Mouse (Mus musculus): ENCODE results near the gene Gadd45gip1. TPM values are rescaled to one million over a fixed set of nuclear protein-coding genes. Genes with fewer than 3 reads are reported as not detected.
A peak's percentile ranks its signal among the peaks of the same experiment; 100 is the strongest.

Gene Gadd45gip1
- polyA plus RNA-seq (2015; fragmentation: Nextera tagmentation; extraction: Ambion mirVana), result 42.0 and 49.5 TPM in 2 replicates

DNA sequence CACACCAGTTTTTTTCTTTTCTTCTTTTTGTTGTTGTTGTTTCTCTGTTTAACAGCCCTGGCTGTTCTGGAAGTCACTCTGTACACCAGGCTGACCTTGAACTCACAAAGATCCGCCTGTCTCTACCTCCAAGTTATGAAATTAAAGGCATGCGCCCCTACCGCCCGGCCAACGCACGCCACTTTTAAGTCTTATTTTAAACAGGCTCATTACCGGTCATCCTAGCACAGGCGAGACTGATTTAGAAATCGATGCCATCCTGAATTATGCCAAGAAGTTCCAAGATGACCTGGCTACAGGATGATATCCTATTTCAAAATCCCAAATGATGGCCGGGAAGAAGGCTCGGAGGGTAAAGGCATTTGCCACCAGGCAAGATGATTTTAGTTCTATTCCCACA, at the start of gene Gadd45gip1:
Gadd45gip1 (plus strand) TSS at position 33 of the 400 bp plus-strand sequence.
- Histone ChIP-seq H3K4me1 (ENCODE audit: control insufficient read depth, insufficient read depth, low read length) (peaks cover 18% of the 10 kb centered on the region), H3K27ac (ENCODE audit: low read length) (peak within 1 kb of the TSS; percentile 95), H3K9ac (ENCODE audit: low read length) (peak within 1 kb of the TSS; percentile 99), H3K4me2 (ENCODE audit: low read depth, low read length) (peak within 1 kb of the TSS; percentile 75), H3K36me3 (ENCODE audit: control insufficient read depth, insufficient read depth, low read length) (peaks cover 10% of the 10 kb centered on the region; the same call in 1 of the 2 replicates), H3K4me3 (replicated peaks; ENCODE audit: low read length) (peak within 1 kb of the TSS; percentile 98), H3K27me3 (ENCODE audit: control insufficient read depth, insufficient read depth, low read length) (no peaks in the 10 kb centered on the region), H3K9me3 (replicated peaks; ENCODE audit: control insufficient read depth, low read length) (no peaks in the 10 kb centered on the region)
- WGBS, result 64% methylated on average over 11 of the region's 11 CpGs
- ATAC-seq (ENCODE audit: insufficient read depth, low FRiP score), result no peak

DNA sequence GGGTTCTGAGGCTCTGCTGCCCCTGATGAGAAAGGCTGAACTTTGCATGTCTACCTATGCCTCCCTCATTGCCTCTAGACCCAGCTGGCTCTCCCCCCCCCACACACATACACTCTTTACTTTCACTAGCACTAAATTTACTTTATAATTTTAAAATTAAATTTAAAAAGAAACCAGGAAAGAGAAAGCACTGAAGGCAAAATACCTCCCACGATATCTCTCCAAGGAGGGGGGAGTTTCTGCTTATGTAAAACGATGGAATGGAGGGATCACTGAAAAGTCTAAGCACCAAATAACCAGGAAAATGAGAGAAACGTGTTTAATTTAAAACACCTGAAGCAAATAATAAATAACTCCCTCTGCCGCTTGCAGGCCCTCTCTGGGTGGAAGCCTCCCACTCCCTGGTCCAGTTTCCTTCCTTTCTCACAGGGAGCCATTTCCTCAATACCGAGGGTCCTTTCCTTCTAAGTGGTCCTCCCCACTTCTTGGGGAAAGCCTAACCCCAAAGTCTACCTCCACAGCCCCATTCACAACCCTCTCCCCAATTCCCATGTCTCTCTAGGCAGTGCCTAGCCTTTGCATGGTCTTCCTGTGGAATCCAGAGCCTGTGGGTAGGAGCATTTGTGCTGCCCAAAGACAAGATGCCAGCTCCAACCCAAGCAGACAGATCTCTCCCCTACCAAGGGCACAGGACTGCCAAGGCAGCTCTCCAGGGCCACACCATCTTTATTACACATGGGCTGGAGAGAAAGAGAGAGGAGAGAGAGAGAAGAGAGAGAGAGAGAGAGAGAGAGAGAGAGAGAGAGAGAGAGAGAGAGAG, 49.4 kb upstream of the Gadd45gip1 start:
- Histone ChIP-seq H3K9me3 (replicated peaks; ENCODE audit: control insufficient read depth, low read length) (no peaks in the 10 kb centered on the region), H3K9ac (ENCODE audit: low read length) (peak overlapping the region; percentile 38; the same call in 1 of the 2 replicates), H3K27ac (ENCODE audit: low read length) (no peak overlapping the region; the same call in 1 of the 2 replicates), H3K4me1 (ENCODE audit: control insufficient read depth, insufficient read depth, low read length) (peaks cover 57% of the 10 kb centered on the region), H3K36me3 (ENCODE audit: control insufficient read depth, insufficient read depth, low read length) (no peaks in the 10 kb centered on the region), H3K4me3 (replicated peaks; ENCODE audit: low read length) (no peak overlapping the region), H3K27me3 (ENCODE audit: control insufficient read depth, insufficient read depth, low read length) (peaks cover 50% of the 10 kb centered on the region), H3K4me2 (ENCODE audit: low read depth, low read length) (no peak overlapping the region)
- ATAC-seq (ENCODE audit: insufficient read depth, low FRiP score), result no peak
- WGBS, result 52% methylated on average over 5 of the region's 5 CpGs

DNA sequence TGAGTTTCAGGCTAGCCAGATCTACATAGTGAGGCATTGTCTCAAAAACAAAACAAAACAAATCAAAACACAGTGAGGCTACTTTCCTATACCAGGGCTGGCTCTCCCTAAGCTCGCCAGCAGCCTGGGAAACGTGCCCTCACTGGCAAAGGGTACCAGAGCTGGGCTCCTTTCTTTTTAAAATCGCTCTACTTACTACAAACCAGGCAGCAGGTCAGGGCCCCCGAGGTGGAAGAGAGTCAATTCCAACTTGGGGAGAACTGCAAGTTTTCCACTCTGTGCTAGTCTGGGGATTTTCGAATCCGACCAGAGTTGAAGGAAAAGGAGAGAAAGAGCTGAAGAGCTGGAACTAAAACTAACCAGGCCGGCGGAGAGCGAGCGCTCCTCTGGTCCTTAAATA, 48.6 kb upstream of the Gadd45gip1 start:
- WGBS, result 63% methylated on average over 10 of the region's 10 CpGs
- H3K27me3 ChIP-seq (ENCODE audit: control insufficient read depth, insufficient read depth, low read length), result peaks cover 51% of the 10 kb centered on the region
- peaks cover 62% of the 10 kb centered on the region for H3K4me1 ChIP-seq (ENCODE audit: control insufficient read depth, insufficient read depth, low read length)
- no peaks in the 10 kb centered on the region for H3K9me3 ChIP-seq (replicated peaks; ENCODE audit: control insufficient read depth, low read length)
- H3K4me3 ChIP-seq (replicated peaks; ENCODE audit: low read length), result no peak overlapping the region
- H3K9ac ChIP-seq (ENCODE audit: low read length), result no peak overlapping the region
- H3K27ac ChIP-seq (ENCODE audit: low read length), result no peak overlapping the region
- ATAC-seq (ENCODE audit: insufficient read depth, low FRiP score), result no peak
- no peaks in the 10 kb centered on the region for H3K36me3 ChIP-seq (ENCODE audit: control insufficient read depth, insufficient read depth, low read length)
- no peak overlapping the region for H3K4me2 ChIP-seq (ENCODE audit: low read depth, low read length)

DNA sequence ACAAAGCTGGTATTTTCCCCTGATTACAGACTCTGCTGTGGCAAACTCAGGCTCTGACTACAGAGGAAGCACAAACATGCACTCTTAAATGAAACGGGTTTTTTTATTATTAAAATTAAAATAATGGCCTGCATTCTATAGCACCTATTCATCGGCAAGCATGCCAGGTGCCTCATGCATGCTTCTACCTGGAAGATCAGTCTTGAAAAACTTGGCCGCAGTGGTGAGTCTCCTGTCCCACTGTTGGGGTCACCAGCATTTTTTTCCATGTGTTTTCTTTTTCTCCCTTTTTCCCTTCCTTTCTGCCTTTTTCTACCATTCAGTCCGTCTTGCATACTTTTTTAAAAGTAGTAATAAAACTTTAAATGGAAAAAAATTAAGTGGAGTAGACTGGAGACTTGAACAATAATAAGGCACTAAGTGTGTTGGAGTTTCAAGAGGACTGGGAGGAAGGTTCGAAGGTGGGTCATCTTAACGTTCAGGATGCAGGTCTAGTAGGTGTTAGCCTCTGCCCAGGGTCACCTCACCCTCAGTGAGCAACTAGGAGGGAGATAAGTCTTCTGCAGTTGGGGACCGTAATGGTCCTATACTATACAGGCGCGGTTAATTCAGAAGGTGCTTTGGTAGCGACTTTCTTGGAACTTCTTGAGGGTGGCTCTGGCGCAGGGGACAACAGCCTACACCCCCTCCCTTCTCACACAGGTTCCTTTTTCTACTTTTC, 48.0 kb upstream of the Gadd45gip1 start:
- Histone ChIP-seq H3K9me3 (replicated peaks; ENCODE audit: control insufficient read depth, low read length) (no peaks in the 10 kb centered on the region), H3K27me3 (ENCODE audit: control insufficient read depth, insufficient read depth, low read length) (peaks cover 51% of the 10 kb centered on the region), H3K4me3 (replicated peaks; ENCODE audit: low read length) (no peak overlapping the region), H3K27ac (ENCODE audit: low read length) (no peak overlapping the region), H3K36me3 (ENCODE audit: control insufficient read depth, insufficient read depth, low read length) (no peaks in the 10 kb centered on the region), H3K4me1 (ENCODE audit: control insufficient read depth, insufficient read depth, low read length) (peaks cover 62% of the 10 kb centered on the region), H3K4me2 (ENCODE audit: low read depth, low read length) (no peak overlapping the region), H3K9ac (ENCODE audit: low read length) (no peak overlapping the region)
- 46% methylated on average over 11 of the region's 11 CpGs for WGBS
- no peak for ATAC-seq (ENCODE audit: insufficient read depth, low FRiP score)

DNA sequence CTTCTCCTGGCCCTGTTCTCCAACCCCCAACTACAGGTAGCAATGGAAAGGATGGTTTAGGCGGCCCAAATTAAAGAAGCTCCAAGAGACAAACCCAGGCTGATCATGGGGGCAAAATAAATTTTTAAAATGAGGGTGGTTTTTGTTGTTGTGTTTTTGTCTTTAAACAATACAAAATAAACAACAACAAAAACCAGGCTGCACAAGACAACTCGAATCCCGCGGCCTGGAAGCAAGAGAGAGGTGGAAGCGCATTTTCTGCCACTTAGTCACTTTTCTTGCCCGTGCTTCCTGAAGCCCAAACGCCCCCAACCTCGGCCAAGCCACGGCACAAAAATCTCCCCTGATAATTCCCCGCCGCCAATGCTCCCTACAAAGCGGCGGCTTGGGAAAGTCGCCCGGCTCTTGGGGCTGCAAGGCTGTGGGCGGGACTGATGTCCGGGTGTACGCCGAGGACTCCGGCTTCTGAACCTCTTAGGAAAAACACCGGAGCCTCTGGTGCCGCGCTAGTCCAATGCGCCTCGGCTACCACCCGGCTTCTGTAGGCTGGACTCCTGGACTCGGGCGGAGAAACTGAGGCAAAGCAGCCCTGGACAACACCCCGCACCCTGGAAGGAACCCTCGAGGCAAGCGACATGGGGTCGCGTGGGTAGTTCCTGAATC, 47.3 kb upstream of the Gadd45gip1 start:
- Histone ChIP-seq H3K9me3 (replicated peaks; ENCODE audit: control insufficient read depth, low read length) (no peaks in the 10 kb centered on the region), H3K9ac (ENCODE audit: low read length) (peak overlapping the region; percentile 49; the same call in 1 of the 2 replicates), H3K4me1 (ENCODE audit: control insufficient read depth, insufficient read depth, low read length) (peaks cover 60% of the 10 kb centered on the region), H3K4me3 (replicated peaks; ENCODE audit: low read length) (peak overlapping the region; percentile 18), H3K36me3 (ENCODE audit: control insufficient read depth, insufficient read depth, low read length) (no peaks in the 10 kb centered on the region), H3K4me2 (ENCODE audit: low read depth, low read length) (peak overlapping the region; percentile 43), H3K27me3 (ENCODE audit: control insufficient read depth, insufficient read depth, low read length) (peaks cover 48% of the 10 kb centered on the region), H3K27ac (ENCODE audit: low read length) (no peak overlapping the region)
- no peak for ATAC-seq (ENCODE audit: insufficient read depth, low FRiP score)
- WGBS, result 21% methylated on average over 33 of the region's 33 CpGs

DNA sequence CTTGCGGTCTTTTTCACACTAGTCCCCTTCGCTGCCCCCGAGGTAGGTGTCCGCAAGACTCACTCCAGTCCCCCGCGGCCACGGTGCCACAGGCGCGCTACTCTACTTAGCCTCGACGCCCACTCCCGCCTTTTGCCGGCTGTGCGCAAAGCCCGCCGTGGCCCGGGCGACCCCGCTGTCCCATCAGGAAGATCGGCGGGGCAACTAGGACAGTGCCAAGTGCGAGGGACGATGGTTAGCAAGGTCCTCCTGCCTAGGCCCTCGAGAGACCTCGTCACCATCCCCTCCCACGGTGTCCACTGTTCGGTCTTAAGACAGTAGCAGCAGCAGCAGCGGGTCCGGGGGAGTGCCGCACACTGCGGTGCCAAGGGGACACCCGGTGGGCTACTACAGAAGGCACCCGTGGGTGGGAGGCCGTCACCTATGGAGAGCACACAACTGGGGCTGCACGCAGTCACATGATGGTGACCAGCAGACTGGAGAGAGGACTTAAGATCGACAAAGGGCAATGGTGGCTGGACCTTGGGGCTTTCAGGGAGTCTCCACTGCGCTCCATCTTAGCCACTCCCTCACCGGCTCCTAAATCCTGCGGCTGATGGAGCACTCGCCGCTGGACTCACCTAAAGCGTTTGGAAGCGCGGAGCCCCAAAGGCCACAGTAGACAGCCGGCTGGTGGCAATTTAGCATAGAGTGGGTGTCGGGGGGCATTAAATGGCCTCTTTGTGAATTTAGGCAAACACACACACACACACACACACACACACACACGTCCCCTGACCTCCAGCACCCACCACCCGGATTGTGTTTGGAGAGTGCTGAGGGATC, 46.4 kb upstream of the Gadd45gip1 start:
- peak overlapping the region; percentile 18; the same call in 1 of the 2 replicates for H3K4me3 ChIP-seq (replicated peaks; ENCODE audit: low read length)
- ATAC-seq (ENCODE audit: insufficient read depth, low FRiP score), result no peak; the same call in 1 of the 2 replicates
- H3K27ac ChIP-seq (ENCODE audit: low read length), result no peak overlapping the region
- no peaks in the 10 kb centered on the region for H3K9me3 ChIP-seq (replicated peaks; ENCODE audit: control insufficient read depth, low read length)
- no peaks in the 10 kb centered on the region for H3K36me3 ChIP-seq (ENCODE audit: control insufficient read depth, insufficient read depth, low read length)
- WGBS, result 21% methylated on average over 48 of the region's 48 CpGs
- peak overlapping the region; percentile 49; the same call in 1 of the 2 replicates for H3K9ac ChIP-seq (ENCODE audit: low read length)
- peaks cover 51% of the 10 kb centered on the region for H3K27me3 ChIP-seq (ENCODE audit: control insufficient read depth, insufficient read depth, low read length)
- peak overlapping the region; percentile 43 for H3K4me2 ChIP-seq (ENCODE audit: low read depth, low read length)
- H3K4me1 ChIP-seq (ENCODE audit: control insufficient read depth, insufficient read depth, low read length), result peaks cover 60% of the 10 kb centered on the region

DNA sequence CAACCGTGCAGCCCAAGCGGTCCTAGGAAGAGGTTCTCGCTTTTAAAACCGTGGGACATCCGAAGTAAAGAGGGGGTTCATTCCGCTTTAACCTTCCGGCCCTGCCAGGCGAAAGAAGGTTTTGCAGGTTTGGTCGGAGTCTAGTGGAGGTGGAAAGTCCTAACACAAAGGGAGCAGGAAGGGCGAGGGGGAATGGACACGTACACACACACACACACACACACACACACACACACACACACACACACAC, 45.9 kb upstream of the Gadd45gip1 start:
- WGBS, result 37% methylated on average over 11 of the region's 11 CpGs
- H3K9me3 ChIP-seq (replicated peaks; ENCODE audit: control insufficient read depth, low read length), result no peaks in the 10 kb centered on the region
- no peak for ATAC-seq (ENCODE audit: insufficient read depth, low FRiP score)
- H3K36me3 ChIP-seq (ENCODE audit: control insufficient read depth, insufficient read depth, low read length), result no peaks in the 10 kb centered on the region
- no peak overlapping the region for H3K4me2 ChIP-seq (ENCODE audit: low read depth, low read length)
- H3K4me1 ChIP-seq (ENCODE audit: control insufficient read depth, insufficient read depth, low read length), result peaks cover 62% of the 10 kb centered on the region
- no peak overlapping the region for H3K4me3 ChIP-seq (replicated peaks; ENCODE audit: low read length)
- peaks cover 51% of the 10 kb centered on the region for H3K27me3 ChIP-seq (ENCODE audit: control insufficient read depth, insufficient read depth, low read length)
- no peak overlapping the region for H3K9ac ChIP-seq (ENCODE audit: low read length)
- H3K27ac ChIP-seq (ENCODE audit: low read length), result no peak overlapping the region

DNA sequence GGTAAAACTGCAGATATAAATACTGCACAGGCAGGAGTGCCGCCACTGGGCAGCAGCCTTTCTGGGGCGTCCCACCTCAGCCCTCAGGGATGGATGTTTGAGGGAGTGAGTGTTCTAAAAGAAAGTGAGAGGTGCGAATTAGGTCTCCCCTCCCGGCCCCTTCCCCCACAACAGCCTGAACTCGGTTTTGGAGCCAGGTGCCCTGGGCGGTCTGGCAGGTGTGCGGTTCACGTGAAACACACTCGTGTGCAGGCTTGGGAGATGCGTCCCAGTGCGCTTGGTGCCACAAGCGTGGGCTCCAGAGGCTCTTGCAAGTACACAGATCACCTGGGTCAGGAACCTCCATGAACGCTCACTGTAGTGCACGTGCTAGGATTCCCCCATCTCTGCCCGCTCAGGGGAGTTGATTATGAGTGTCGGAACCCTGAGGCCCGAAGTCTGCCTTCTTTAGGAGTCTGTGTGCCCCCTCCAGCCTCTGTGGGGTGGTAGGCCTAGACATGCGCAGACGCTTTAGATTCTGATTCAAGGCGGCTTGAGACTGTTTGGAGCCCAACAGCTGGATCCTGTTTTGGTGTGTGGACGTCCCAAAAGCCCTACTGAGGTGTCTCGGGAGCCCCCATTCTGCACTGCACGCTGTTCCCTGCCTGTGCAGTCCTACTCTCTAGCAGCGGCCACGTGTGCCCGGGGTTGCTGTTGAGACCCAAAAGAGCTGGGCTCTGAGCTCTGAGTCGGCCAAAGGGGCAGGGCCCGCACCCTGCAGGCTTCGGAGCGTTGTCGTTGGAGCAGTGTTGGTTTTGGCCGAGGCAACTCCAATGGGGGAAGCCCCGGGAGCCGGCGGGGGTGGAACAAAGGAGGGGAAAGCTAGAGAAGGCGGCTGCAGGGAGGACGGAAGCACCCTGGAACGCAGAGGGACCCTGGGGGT, 45.3 kb upstream of the Gadd45gip1 start:
- Histone ChIP-seq H3K27ac (ENCODE audit: low read length) (no peak overlapping the region), H3K9me3 (replicated peaks; ENCODE audit: control insufficient read depth, low read length) (no peaks in the 10 kb centered on the region), H3K4me1 (ENCODE audit: control insufficient read depth, insufficient read depth, low read length) (peaks cover 68% of the 10 kb centered on the region), H3K4me3 (replicated peaks; ENCODE audit: low read length) (peak overlapping the region; percentile 13; the same call in 1 of the 2 replicates), H3K27me3 (ENCODE audit: control insufficient read depth, insufficient read depth, low read length) (peaks cover 51% of the 10 kb centered on the region), H3K9ac (ENCODE audit: low read length) (peak overlapping the region; percentile 60), H3K36me3 (ENCODE audit: control insufficient read depth, insufficient read depth, low read length) (no peaks in the 10 kb centered on the region), H3K4me2 (ENCODE audit: low read depth, low read length) (peak overlapping the region; percentile 37)
- peak; percentile 12 for ATAC-seq (ENCODE audit: insufficient read depth, low FRiP score)
- WGBS, result 22% methylated on average over 38 of the region's 38 CpGs
